Mouse (Mus musculus) E14TG2a.4 (cell line): Measurements from ENCODE around the gene Gm47995.
A peak's percentile ranks its signal among the peaks of the same experiment; 100 is the strongest.

Experiments used
- H3K27me3 ChIP-seq: 2 replicates; pipeline ENCODE4 v1.6.1; 2014; ENCODE audit warnings: low read length, control low read depth; ENCODE audit not compliant: insufficient read depth
- H3K36me3 ChIP-seq: 2 replicates; pipeline ENCODE4 v1.6.1; 2014; ENCODE audit warnings: low read length, control low read depth; ENCODE audit not compliant: insufficient read depth
- H3K4me1 ChIP-seq: replicated peaks from 2 replicates; pipeline ENCODE4 v1.6.1; 2014; ENCODE audit warnings: low read depth, low read length, control low read depth
- H3K4me3 ChIP-seq: replicated peaks from 2 replicates; pipeline ENCODE4 v1.5.1; 2014; ENCODE audit warnings: mild to moderate bottlenecking, low read length
- H3K9me3 ChIP-seq: 2 replicates; pipeline ENCODE4 v1.6.1; 2014; ENCODE audit warnings: low read length, control low read depth
- CTCF ChIP-seq: conservative IDR thresholded peaks from 2 replicates; pipeline ENCODE4 v1.5.1; 2014; ENCODE audit warnings: low read length
- NANOG ChIP-seq: IDR thresholded peaks from 2 replicates; pipeline ENCODE4 v1.6.1; 2014; ENCODE audit warnings: borderline replicate concordance, low read length, mixed read lengths
- POU5F1 ChIP-seq: IDR thresholded peaks from 2 replicates; pipeline ENCODE4 v1.6.1; 2014; ENCODE audit warnings: low read length, borderline replicate concordance

Gm47995 gene

GRCm38 (mm10) chr1:151224536-151224935 is 26.3 kb downstream of the Gm47995 start:
- TF ChIP-seq CTCF = no peak
- no peak for TF ChIP-seq NANOG
- TF ChIP-seq POU5F1 = no peak
- H3K4me1 ChIP-seq = peaks cover 9% of the 10 kb centered on the region
- no peaks in the 10 kb centered on the region for H3K27me3 ChIP-seq
- no peaks in the 10 kb centered on the region for H3K9me3 ChIP-seq
- H3K36me3 ChIP-seq = no peaks in the 10 kb centered on the region
- no peak overlapping the region for H3K4me3 ChIP-seq

DNA sequence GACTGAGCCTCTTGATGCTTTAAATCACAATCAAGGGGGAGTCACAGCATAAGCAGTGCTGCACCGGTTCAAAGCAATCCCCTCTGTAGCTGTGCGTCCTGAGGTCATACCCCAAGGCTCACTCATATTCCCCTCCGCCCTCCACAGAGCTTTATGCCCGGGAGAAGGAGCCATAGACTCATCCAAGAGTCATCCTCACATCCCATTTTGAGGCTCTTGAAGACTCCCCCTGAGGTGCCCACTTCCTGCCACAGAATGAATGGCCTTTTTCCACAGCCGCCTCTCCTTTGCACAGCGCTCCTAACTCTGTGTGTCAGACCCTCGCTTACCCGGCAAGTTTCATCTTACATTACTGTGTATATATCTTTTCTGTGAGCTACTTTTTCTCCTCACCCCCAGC is 29.3 kb downstream of the Gm47995 start:
- no peak for TF ChIP-seq CTCF
- TF ChIP-seq NANOG = no peak
- no peak for TF ChIP-seq POU5F1
- no peaks in the 10 kb centered on the region for H3K9me3 ChIP-seq
- no peak overlapping the region for H3K4me3 ChIP-seq
- H3K4me1 ChIP-seq = no peaks in the 10 kb centered on the region; the same call in 1 of the 2 replicates
- H3K36me3 ChIP-seq = no peaks in the 10 kb centered on the region
- H3K27me3 ChIP-seq = no peaks in the 10 kb centered on the region

DNA sequence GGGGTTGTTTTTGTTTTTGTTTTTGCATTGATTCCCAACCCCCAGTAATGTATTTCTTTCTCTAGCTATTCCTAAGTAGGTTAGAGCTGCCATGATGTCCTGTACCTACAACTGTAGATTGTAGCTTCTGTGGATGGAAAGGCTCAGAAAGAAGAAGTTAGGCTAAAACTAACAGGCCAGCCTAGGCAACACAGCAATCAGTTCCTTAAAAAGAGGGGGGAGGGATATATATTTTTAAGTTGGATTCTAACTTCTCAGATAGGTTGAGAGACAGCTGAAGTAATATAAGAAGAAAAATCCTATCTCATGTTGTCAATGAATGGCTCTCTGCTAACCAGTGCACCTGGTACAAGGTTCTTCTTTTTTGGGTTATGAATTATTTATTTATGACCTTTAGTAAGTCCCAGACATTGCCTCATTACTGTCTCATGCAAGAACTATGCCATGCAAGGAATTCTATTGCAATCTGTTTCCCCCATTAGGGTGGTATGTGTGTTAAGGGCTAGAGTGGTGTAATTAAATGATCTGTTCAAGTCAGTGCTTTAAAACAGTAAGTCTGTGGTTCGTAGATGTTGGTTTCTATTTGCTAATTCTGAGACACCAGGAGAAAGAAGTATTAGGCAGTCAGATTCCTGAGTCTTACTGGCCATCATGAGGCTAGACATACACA is 30.2 kb downstream of the Gm47995 start:
- no peaks in the 10 kb centered on the region for H3K36me3 ChIP-seq
- no peaks in the 10 kb centered on the region for H3K4me1 ChIP-seq
- no peak for TF ChIP-seq POU5F1

DNA sequence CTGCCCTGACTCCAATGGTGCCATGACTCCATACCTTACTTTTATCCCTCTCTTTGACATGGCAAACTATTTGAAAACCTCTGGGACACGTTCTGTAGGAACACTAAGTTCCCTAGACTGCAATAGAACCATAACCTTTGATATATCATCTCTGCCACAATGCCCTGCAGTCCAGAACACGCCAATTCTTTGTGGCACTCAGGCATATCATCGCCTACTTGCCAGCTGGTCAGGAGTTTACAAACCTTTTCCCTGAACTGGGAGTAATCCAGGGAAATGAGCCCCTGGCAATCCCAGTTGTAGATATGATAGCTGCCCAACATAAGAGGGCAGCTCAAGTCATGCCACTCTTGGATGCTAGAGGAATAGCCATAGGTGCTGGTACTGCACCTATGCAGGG is 34.1 kb downstream of the Gm47995 start:
- H3K36me3 ChIP-seq = no peaks in the 10 kb centered on the region
- H3K4me1 ChIP-seq = peaks cover 30% of the 10 kb centered on the region

More for the DNA sequence above, 30.2 kb downstream of the Gm47995 start:
- H3K9me3 ChIP-seq = no peaks in the 10 kb centered on the region
- H3K27me3 ChIP-seq = no peaks in the 10 kb centered on the region
- no peak overlapping the region for H3K4me3 ChIP-seq

GRCm38 (mm10) chr1:151233756-151234155 is 35.5 kb downstream of the Gm47995 start:
- Histone ChIP-seq H3K27me3 (no peaks in the 10 kb centered on the region), H3K4me3 (no peak overlapping the region), H3K9me3 (no peaks in the 10 kb centered on the region), H3K4me1 (peaks cover 30% of the 10 kb centered on the region), H3K36me3 (no peaks in the 10 kb centered on the region)
- TF ChIP-seq NANOG (no peak), POU5F1 (no peak), CTCF (no peak)

More for the DNA sequence above, 34.1 kb downstream of the Gm47995 start:
- Histone ChIP-seq H3K4me3 (no peak overlapping the region), H3K9me3 (no peaks in the 10 kb centered on the region), H3K27me3 (no peaks in the 10 kb centered on the region)
- TF ChIP-seq POU5F1 (no peak), NANOG (no peak), CTCF (no peak)

GRCm38 (mm10) chr1:151235574-151235973 is 37.3 kb downstream of the Gm47995 start:
- H3K4me3 ChIP-seq = no peak overlapping the region
- no peaks in the 10 kb centered on the region for H3K27me3 ChIP-seq
- H3K36me3 ChIP-seq = no peaks in the 10 kb centered on the region
- TF ChIP-seq NANOG (peak; percentile 67; the same call in 1 of the 2 replicates), POU5F1 (no peak)
- no peaks in the 10 kb centered on the region for H3K9me3 ChIP-seq
- peaks cover 30% of the 10 kb centered on the region for H3K4me1 ChIP-seq

- no peak for TF ChIP-seq CTCF
- no peak for TF ChIP-seq NANOG
- no peak for TF ChIP-seq POU5F1
- Histone ChIP-seq H3K36me3 (no peaks in the 10 kb centered on the region), H3K27me3 (no peaks in the 10 kb centered on the region), H3K4me1 (peaks cover 30% of the 10 kb centered on the region), H3K9me3 (no peaks in the 10 kb centered on the region), H3K4me3 (no peak overlapping the region)
These were observed 38.1 kb downstream of the Gm47995 start for GRCm38 (mm10) chr1:151236141-151236930.

DNA sequence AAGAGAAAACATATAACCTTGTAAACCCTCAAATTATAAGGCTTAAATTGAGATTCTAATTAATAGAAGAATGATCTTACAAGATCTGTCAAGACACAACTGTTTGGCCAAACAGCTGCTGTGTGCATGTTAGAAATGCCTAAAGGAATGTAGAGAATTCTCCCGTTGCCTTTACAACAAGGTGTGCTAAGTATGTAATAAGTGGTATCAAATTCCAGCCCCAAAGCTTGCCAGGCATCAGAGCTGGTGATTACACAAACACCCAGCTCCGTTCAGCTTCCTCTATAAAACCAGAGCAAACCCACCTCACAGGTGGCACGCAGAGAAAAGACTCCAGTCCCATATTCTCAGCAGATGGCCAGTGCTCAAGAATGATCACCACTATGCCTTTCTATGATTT is 39.5 kb downstream of the Gm47995 start:
- Histone ChIP-seq H3K36me3 (no peaks in the 10 kb centered on the region), H3K9me3 (no peaks in the 10 kb centered on the region), H3K27me3 (no peaks in the 10 kb centered on the region), H3K4me1 (peaks cover 30% of the 10 kb centered on the region), H3K4me3 (no peak overlapping the region)
- TF ChIP-seq NANOG (no peak), POU5F1 (no peak), CTCF (no peak)

GRCm38 (mm10) chr1:151243332-151243731 is 45.1 kb downstream of the Gm47995 start:
- Histone ChIP-seq H3K27me3 (no peaks in the 10 kb centered on the region), H3K9me3 (no peaks in the 10 kb centered on the region), H3K4me1 (peaks cover 16% of the 10 kb centered on the region), H3K36me3 (no peaks in the 10 kb centered on the region), H3K4me3 (no peak overlapping the region)
- no peak for TF ChIP-seq CTCF
- no peak for TF ChIP-seq POU5F1
- TF ChIP-seq NANOG = no peak
